ENCODE assay signal across 20 mouse cellular contexts in the genomic region with DNA sequence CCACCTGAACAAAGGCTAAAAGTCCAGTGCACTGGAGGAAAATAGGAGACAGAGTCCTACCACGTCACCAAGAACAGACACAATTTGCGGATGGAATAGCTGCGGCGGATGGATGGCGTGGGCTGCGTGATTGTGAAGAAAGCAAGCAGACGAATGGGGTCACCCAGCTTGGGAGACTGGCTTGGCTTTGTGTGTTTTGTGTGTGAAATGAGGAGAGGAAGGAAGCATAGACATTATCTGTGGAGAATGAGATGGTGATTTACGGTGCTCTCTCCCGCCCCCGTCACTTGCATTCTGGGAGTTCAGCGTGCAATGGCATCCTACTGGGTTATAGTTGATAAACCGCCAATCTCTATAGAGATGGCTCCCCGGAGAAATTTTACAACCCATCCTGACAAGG.
DNase-seq lines count a peak whose midpoint lies in the region; ATAC-seq lines count a peak whose summit lies in the region.
"Had no signal": no experiment of that assay in that cellular context is flagged by ENCODE, and none has a peak within 500 bp of the region (broad histone marks: within the 10 kb centered on the region; RNA-seq: fewer than 3 reads in every experiment).

No protein-coding gene starts in this region.

- 0 out of 2 replicates have a peak, but pooled peaks have one; percentile 15 for ATAC-seq in hindbrain, embryonic 13.5 days (ENCODE audit: low FRiP score)
- ATAC-seq: forebrain, postnatal 0 days; intestine, embryonic 15.5 days; liver, postnatal 0 days had no signal

- H3K4me2 ChIP-seq in hindbrain, embryonic 13.5 days = peak overlapping the region; percentile 40
- H3K4me2 ChIP-seq: heart, embryonic 13.5 days; intestine, embryonic 15.5 days had no signal

- H3K9me3 ChIP-seq in hindbrain, embryonic 13.5 days = no peaks in the 10 kb centered on the region
- H3K9me3 ChIP-seq: forebrain, embryonic 10.5 days; intestine, embryonic 15.5 days had no signal

- H3K27ac ChIP-seq in hindbrain, embryonic 13.5 days = peak overlapping the region; percentile 77
- H3K27ac ChIP-seq: forebrain, embryonic 10.5 days; heart, embryonic 13.5 days; intestine, embryonic 15.5 days; stomach, postnatal 0 days had no signal

- H3K4me3 ChIP-seq in hindbrain, embryonic 13.5 days = peak overlapping the region; percentile 22
- H3K4me3 ChIP-seq: forebrain, embryonic 10.5 days; heart, embryonic 13.5 days; intestine, embryonic 15.5 days; megakaryocyte, embryonic 14.5 days had no signal

- H3K4me1 ChIP-seq in hindbrain, embryonic 13.5 days (replicated peaks) = peaks cover 17% of the 10 kb centered on the region
- H3K4me1 ChIP-seq: intestine, embryonic 15.5 days; megakaryocyte, embryonic 14.5 days had no signal

- H3K9ac ChIP-seq in hindbrain, embryonic 13.5 days = peak overlapping the region; percentile 61
- H3K9ac ChIP-seq: forebrain, postnatal 0 days; heart, embryonic 13.5 days; intestine, embryonic 15.5 days; liver, postnatal 0 days had no signal

- H3K36me3 ChIP-seq in hindbrain, embryonic 13.5 days = no peaks in the 10 kb centered on the region
- H3K36me3 ChIP-seq: forebrain, embryonic 10.5 days; heart, embryonic 13.5 days; intestine, embryonic 15.5 days had no signal

- WGBS in hindbrain, embryonic 13.5 days = 40% methylated on average over 13 of the region's 13 CpGs

- peak; percentile 25 for DNase-seq in R1 (ENCODE audit: low read depth, low spot score)
- peak; percentile 52 for DNase-seq in embryo, embryonic 11 days
- DNase-seq in neural tube, embryonic 10.5 days (ENCODE audit: extremely low spot score, low spot score) = peak; percentile 60
- DNase-seq in layer of hippocampus, postnatal 36 days = no peak
- DNase-seq in frontal cortex, postnatal 25 days (ENCODE audit: low spot score in 2 of 2) = no peak
- DNase-seq in kidney, adult 11 months = no peak
- no peak for DNase-seq in left cerebral cortex, adult 11 months (ENCODE audit: low spot score)
- DNase-seq: cerebellum, adult 8-10 months; forebrain, postnatal 0 days; gastrocnemius, postnatal 10 days; heart, adult 11 months; liver, postnatal 0 days; lung, postnatal 10 days had no signal

- no peaks in the 10 kb centered on the region for H3K27me3 ChIP-seq in hindbrain, embryonic 13.5 days
- H3K27me3 ChIP-seq: CH12.LX; intestine, embryonic 15.5 days; megakaryocyte, embryonic 14.5 days had no signal

Comparison
In these comparisons a context has a peak if more than half of its experiments do, and no peak if none do; other contexts are left out.
1. DNase-seq: peak in R1 (single experiment), embryo, embryonic 11 days (single experiment) and neural tube, embryonic 10.5 days (single experiment); none in layer of hippocampus, postnatal 36 days (0 of 2), frontal cortex, postnatal 25 days (0 of 2), kidney, adult 11 months (single experiment) and left cerebral cortex, adult 11 months (single experiment).